Mouse (Mus musculus) spleen, adult 12 weeks (tissue): ENCODE data around the gene Proser1.

Experiments
- DNase-seq: peaks from one replicate; pipeline ENCODE4 v3.0.0; 2022; ENCODE audit warnings: low spot score

The Proser1 gene

DNA sequence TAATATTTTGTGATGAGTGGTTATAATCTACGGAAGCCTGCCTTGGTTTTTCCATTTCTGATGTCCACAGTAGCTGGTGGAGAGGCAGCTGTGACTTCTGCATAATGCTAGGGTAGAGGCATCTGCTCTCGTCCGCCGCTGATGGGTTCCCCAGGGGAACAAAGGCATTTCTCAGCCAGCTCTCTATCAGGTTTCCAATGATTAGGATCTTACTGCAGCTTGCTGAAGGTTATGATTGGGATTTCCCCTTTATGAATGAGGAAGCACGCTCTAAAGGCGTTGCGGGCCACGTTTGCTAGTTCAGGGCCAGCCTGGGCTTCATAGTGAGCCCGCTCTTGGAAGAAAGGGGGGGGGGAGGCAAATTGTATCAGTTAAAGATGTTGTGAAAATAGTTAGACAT, 3.0 kb downstream of the Proser1 start:
- DNase-seq: no peak

GRCm38 (mm10) chr3:53467356-53467755, 3.9 kb downstream of the Proser1 start:
- no peak for DNase-seq

- no peak for DNase-seq
Observed at GRCm38 (mm10) chr3:53469650-53470049, 6.2 kb downstream of the Proser1 start.

GRCm38 (mm10) chr3:53472061-53472460, 8.6 kb downstream of the Proser1 start:
- DNase-seq: no peak

- no peak for DNase-seq
Observed at GRCm38 (mm10) chr3:53474179-53474578, 10.7 kb downstream of the Proser1 start.

DNA sequence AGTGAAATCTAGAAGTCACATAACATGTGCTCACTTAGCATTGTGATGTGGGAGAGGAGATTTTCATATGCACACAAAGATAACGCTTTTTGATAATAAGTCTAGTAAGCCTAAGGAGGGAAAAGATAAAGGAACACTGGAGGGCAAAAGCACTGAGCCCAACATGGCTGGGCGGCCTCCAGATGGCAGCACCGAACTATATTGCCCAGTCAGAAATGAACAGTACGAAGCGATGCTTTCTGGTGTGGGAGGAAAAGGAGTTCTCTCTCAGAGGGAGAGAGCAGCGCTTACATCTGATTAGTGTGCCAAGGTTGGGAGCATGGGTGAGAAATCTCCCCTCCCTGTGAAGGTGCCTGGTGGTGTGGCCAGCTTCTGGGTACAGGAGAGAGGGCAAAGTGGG, 12.4 kb downstream of the Proser1 start:
- no peak for DNase-seq

DNA sequence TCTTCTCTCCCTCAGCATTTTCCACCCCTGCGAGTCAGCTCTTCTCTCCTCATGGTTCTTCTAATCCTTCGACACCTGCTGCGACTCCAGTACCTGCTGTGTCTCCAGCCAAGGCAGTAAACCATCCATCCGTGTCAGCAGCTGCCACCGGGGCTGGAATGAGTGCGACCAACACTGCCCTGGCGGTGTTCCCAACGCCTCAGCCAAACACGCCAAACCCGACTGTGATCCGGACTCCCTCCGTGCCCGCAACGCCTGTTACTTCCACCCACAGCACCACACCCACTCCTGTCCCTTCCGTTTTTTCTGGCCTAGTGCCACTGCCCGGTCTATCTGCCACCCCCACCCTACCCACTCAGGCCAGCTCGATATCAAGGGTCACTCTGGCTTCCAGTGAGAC, 14.0 kb downstream of the Proser1 start:
- DNase-seq: no peak

GRCm38 (mm10) chr3:53478419-53479046, 15.1 kb downstream of the Proser1 start:
- no peak for DNase-seq

GRCm38 (mm10) chr3:53483414-53484059, 20.1 kb downstream of the Proser1 start:
- DNase-seq: no peak

DNA sequence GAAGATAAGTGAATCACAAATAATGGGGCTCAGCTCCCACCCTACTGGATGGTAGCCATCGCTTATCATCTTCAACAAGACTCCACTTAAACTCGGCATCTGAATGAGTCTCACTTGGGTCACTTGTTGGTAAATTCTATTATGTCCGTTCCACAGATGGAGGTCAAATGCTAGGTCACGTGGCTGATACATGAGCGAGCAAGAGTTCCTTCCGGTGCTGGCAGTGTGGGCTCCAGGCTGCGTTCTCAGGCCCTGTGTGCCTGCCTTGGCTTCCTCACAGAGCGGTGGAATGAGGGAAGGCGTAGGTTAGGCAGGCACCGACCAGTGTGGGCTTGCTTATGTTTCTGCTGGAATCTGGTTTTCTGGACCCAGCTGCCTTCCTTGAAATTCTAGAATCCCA, 23.1 kb downstream of the Proser1 start:
- no peak for DNase-seq

GRCm38 (mm10) chr3:53486996-53487576, 23.6 kb downstream of the Proser1 start:
- DNase-seq: no peak

DNA sequence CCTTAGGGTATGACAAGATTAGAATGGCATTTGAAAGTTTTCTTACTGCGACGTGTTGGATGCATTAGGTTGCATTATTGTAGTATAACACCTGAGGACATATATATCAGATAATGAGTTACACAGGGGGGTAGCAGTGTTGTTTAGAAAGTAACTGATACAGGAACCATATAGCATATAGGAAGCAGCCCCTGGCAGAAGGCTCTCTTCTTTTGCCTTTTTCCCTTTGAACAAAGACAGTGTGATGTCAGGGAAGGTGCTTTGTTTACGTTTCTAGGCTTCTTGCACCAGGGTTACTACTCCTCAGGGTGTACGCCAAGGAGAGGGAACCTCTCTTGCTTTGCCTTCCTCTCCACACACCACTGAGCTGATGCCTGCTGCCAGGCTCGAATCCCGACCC, 24.9 kb downstream of the Proser1 start, which contains the start of gene Stoml3:
Gene Stoml3 (plus strand): TSS at position 301 of the 400 bp plus-strand sequence.
- DNase-seq: no peak

- DNase-seq: no peak
Observed at GRCm38 (mm10) chr3:53498351-53498905, 35.0 kb downstream of the Proser1 start.

GRCm38 (mm10) chr3:53502428-53502827, 39.0 kb downstream of the Proser1 start:
- DNase-seq: no peak

DNA sequence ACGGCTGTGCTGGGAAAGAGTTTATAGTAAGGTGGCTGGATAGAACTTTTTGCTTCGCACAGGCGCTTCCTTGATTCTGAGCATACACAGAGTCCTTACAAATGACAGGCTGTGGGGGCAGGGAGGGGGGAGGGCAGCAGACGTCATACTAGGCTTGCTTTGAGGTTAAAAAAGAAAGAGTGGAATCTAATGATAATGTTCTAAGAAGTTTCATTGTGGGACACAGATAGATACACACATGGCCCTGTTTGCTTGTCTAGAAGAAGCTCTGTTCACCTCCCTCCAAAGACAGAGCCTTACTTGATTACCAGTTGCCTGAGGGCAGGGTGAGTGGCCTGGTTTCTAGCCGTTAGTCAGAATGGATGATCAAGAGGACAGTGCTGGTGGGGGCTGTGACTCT, 49.6 kb downstream of the Proser1 start:
- no peak for DNase-seq

- no peak for DNase-seq
Observed at GRCm38 (mm10) chr3:53514221-53515065, 51.0 kb downstream of the Proser1 start.

DNA sequence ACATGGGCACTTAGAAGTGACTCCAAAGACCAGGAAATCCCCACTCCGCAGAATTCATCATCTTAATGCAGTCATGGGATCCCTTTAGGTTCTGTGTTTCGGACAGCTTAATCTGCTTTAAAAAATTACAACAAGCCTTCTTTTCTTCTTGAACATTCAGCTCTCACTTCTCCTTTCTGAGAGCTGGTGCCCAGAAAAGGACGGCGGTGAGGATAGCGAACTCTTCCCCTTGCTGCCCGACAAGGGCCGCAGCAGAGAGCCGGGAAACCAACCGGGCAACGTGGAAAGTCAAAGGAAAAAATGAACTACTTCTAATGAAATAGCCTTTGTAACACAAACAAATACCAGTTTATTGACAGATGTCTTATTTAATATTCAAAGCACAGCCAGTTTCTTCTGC, 59.3 kb downstream of the Proser1 start:
- DNase-seq: no peak

DNA sequence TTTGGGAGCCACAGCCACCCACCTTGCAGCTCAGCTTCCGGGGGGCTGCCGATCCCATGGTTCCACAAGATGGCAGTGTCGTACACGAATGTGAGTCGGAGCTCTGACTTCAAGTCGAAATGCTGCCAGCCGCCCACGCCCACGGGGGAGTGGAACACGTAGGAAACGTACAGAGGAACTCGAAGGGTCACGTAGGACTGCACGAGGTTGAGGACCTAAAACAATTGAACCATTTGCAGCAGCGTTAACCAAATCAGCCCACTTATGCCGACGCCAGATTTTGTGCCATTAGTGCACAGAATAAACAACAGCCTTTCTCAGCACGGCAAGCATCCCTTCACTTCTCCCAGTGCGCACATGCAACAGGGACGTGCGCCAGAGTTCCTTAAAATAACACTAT, 62.3 kb downstream of the Proser1 start:
- DNase-seq: no peak

DNA sequence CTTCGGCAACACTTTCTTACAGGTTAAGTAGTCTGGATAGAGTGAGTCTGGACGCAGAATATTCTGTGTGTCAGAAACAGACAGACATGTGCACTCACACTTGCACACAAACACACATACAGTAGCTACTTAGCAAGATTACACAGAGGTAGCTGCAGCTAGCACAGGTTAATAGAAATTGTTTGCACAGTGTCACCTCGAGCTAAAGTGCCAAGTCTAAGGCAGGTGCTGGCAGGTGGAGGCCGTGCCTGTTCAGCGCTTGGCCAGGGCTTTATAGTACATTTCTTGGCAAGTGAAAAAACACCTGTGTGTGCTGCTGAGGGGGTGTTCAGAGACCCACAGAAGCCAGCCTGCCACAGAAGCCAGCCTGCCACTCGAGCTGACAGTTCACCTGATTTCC, 66.8 kb downstream of the Proser1 start:
- DNase-seq: no peak
